Mouse (Mus musculus): ENCODE results near the gene Chst10.

Chst10 gene

DNA sequence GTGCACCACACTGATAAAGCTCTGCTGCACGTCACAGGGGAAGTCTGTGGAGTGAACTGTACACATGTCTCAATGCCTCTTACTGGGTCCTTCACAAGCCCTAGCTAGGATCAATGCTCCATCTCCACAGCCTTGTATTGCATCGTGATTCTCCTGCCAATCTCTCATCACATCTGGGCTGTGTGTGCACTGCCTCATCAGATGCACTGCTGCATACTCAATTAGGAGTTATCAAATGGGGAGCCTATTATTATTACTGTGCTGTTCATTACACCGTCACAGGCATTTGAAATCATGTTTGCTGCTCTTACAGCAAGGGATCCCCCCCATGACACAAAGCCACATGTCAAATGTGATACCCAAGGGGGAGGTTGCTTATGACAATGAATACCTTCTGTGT is 80.3 kb downstream of the Chst10 start:
- in situ Hi-C loops (cut with MboI, MseI), result no loop called here

DNA sequence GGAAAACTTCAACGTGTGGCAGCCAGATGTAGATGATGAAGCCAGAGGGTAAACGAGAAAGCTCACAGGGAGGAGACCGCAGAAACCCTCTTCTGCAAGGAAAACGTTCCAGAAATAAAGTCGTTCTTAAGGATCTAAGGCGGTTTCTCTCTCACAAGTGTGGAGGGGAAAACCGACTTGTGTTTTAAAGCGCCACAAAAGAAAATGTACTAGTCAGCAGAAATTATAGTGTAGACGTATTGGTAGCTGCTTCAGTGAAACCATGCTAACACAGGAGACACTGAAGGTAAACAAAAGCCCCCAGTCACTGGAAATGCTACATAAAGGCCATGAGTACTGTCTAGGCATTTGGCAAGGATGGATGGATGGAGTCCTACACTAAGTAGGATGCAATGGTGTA is 80.7 kb downstream of the Chst10 start:
- in situ Hi-C loops (cut with MboI, MseI), result no loop called here

DNA sequence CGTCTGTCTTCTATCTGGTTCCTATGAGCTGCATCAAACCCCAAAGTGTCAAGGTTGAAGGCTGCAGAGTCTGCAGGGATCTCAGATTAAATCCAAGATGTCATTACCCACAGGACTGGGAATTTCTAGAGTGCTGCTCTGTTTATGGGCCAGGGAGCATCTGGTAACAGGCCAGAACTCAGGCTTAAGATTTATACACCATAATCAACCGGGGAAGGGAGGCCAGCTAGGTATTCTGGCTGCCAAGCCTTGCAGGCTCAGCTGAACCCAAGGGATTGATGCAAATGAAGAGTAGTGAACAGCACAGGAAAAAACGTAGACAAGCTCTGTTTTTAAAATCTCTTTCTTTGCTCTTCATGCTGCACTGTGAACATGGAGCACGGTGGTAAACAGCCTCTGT is 81.7 kb downstream of the Chst10 start:
- in situ Hi-C loops (cut with MboI, MseI), result no loop called here

Data from T-helper 17 cell (primary cell).